Mouse (Mus musculus) heart, postnatal 0 days (tissue): ENCODE results near the gene Cttn. TPM values are rescaled to one million over a fixed set of nuclear protein-coding genes. Genes with fewer than 3 reads are reported as not detected.

Source experiments
- ATAC-seq: fragments of 200-750 bp; cut with Nextera tagmentation; 2 replicates; pipeline ENCODE4 v1.8.0; 2017; ENCODE audit warnings: low read depth, moderate number of reproducible peaks, moderate library complexity; ENCODE audit not compliant: insufficient read depth
- DNase-seq: peaks from one replicate; pipeline ENCODE4 v3.0.0-alpha.2; 2016; ENCODE audit warnings: low spot score
- H3K27ac ChIP-seq: fragments of 300-500 bp; sonication (generic); 2 replicates; pipeline ENCODE4 v1.5.1; 2014; ENCODE audit warnings: low read depth, mild to moderate bottlenecking
- H3K27me3 ChIP-seq: fragments of 300-500 bp; sonication (generic); 2 replicates; pipeline ENCODE4 v1.6.1; 2014; ENCODE audit warnings: low read length, mixed read lengths; ENCODE audit not compliant: control insufficient read depth, insufficient read depth
- H3K36me3 ChIP-seq: fragments of 300-500 bp; sonication (generic); replicated peaks from 2 replicates; pipeline ENCODE4 v1.6.1; 2014; ENCODE audit warnings: low read length, mixed read lengths; ENCODE audit not compliant: control insufficient read depth, insufficient read depth
- H3K4me1 ChIP-seq: fragments of 300-500 bp; sonication (generic); 2 replicates; pipeline ENCODE4 v1.6.1; 2014; ENCODE audit warnings: antibody characterized with exemption; ENCODE audit not compliant: control insufficient read depth, insufficient read depth
- H3K4me2 ChIP-seq: fragments of 300-500 bp; sonication (generic); 2 replicates; pipeline ENCODE4 v1.6.1; 2014; ENCODE audit warnings: low read depth, mild to moderate bottlenecking, low read length, moderate library complexity
- H3K4me3 ChIP-seq: fragments of 300-500 bp; sonication (generic); 2 replicates; pipeline ENCODE4 v1.5.1; 2014; ENCODE audit warnings: low read depth, low read length
- H3K9ac ChIP-seq: fragments of 300-500 bp; sonication (generic); replicated peaks from 2 replicates; pipeline ENCODE4 v1.6.1; 2014; ENCODE audit warnings: low read depth, low read length, mixed read lengths
- H3K9me3 ChIP-seq: fragments of 300-500 bp; sonication (generic); replicated peaks from 2 replicates; pipeline ENCODE4 v1.6.1; 2016; ENCODE audit warnings: low read length; ENCODE audit not compliant: control insufficient read depth
- CTCF ChIP-seq: IDR thresholded peaks from 2 replicates; pipeline ENCODE4 v1.5.1; 2016; ENCODE audit warnings: antibody characterized with exemption, control low read depth, low read depth
- EP300 ChIP-seq: IDR thresholded peaks from 2 replicates; pipeline ENCODE4 v1.6.1; 2016; ENCODE audit warnings: antibody characterized with exemption, low read depth
- WGBS: fragments of 180-500 bp; shearing (Covaris S2); extraction: QIAGEN DNeasy Blood & Tissue Kit; methylation state at CpG from one replicate; pipeline ENCODE4 v1.1.7; 2014; 5-methylcytosine and 5-hydroxymethylcytosine counted together
- polyA plus RNA-seq: library from polyadenylated mRNA; unstranded; fragments of >200 nt; fragmentation: Nextera tagmentation; extraction: Ambion mirVana; gene quantifications from 2 replicates; pipeline ENCODE4 v1.2.1, GENCODE M21; 2015
- total RNA-seq: library from RNA; depleted of rRNA; stranded (reverse); fragments of >200 nt; gene quantifications from 2 replicates; pipeline ENCODE4 v1.2.3, GENCODE M21; 2014; ENCODE audit warnings: low replicate concordance

The Cttn gene
- total and polyA plus RNA-seq, 2 experiments from 2014 or later = 69.0 to 87.3 TPM

DNA sequence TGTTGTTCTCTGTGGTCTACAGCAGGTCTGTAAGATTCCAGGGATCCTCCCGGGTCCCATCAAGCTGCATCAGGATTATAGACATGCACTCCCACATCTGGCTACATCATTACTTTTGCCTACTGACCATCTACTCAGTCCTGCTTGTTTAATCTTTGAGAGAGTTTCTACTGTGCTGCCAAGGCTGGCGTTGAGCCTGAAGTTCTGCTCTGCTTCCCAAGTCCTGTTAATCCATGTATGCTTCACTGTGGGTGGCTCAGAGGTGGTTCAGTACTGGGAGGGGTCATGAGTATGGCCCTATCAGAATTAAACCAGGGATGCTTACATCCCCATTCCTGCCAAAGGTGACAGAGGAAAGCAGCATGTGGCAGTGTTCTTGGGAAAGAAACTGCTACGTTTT lies 4.9 kb upstream of the Cttn start:
- no peak for ATAC-seq
- H3K9ac ChIP-seq = no peak overlapping the region
- H3K4me3 ChIP-seq = no peak overlapping the region
- H3K27ac ChIP-seq = no peak overlapping the region
- WGBS = 87% methylated on average over 3 of the region's 3 CpGs
- DNase-seq = no peak
- H3K36me3 ChIP-seq = peaks cover 41% of the 10 kb centered on the region
- H3K9me3 ChIP-seq = no peaks in the 10 kb centered on the region
- H3K4me1 ChIP-seq = no peaks in the 10 kb centered on the region
- H3K4me2 ChIP-seq = no peak overlapping the region
- no peaks in the 10 kb centered on the region for H3K27me3 ChIP-seq
- TF ChIP-seq EP300 = no peak
- TF ChIP-seq CTCF = no peak

DNA sequence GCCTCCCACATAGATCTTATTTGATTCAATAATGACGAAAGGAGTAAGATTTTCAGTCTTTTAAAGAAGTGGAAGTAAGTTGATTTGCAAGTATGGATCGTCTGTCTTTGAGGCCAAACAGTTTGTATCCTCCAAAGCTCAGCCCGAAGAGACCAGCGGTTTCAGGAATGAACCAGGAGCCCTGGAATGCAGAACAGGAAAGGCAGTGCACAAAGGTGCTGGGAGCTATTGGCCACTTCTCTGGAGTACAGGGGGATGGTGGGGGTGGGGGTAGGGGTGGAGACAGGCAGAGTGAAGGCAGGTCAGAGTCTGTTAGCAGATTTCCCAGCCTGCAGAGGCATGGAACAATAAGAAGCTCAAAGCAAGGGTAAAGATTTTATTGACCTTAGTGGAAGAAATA lies 2.7 kb upstream of the Cttn start:
- peaks cover 11% of the 10 kb centered on the region for H3K4me1 ChIP-seq
- no peak overlapping the region for H3K4me3 ChIP-seq
- H3K27me3 ChIP-seq = no peaks in the 10 kb centered on the region
- ATAC-seq = no peak
- peaks cover 21% of the 10 kb centered on the region for H3K36me3 ChIP-seq
- no peak overlapping the region for H3K27ac ChIP-seq
- no peak for DNase-seq
- WGBS = 39% methylated on average over 4 of the region's 4 CpGs
- H3K9me3 ChIP-seq = no peaks in the 10 kb centered on the region
- no peak overlapping the region for H3K4me2 ChIP-seq
- no peak for TF ChIP-seq CTCF
- TF ChIP-seq EP300 = no peak
- H3K9ac ChIP-seq = no peak overlapping the region

DNA sequence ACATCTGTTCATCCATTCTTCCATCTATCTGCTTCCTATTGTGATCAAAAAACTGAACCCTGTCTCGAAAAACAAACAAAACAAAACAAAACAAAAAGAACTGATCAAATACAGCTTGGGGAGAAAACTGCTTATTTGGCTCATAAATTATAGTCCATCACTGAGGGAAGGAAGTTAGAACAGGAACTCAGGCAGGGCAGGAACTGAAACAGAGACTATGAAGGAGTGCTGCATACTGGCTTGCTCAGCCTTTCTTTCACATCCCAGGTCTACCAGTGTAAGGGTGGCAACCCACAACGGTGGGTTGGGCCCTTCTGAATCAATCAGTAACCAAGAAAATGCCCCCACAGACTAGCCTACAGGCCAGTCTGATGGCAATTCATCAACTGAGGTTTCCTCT lies 294 bp upstream of the Cttn start:
- Histone ChIP-seq H3K4me2 (peak overlapping the region; percentile 86), H3K36me3 (peaks cover 6% of the 10 kb centered on the region; the same call in 1 of the 2 replicates), H3K9me3 (no peaks in the 10 kb centered on the region), H3K9ac (peak overlapping the region; percentile 80), H3K4me3 (peak overlapping the region; percentile 77), H3K4me1 (peaks cover 16% of the 10 kb centered on the region), H3K27ac (peak overlapping the region; percentile 91), H3K27me3 (no peaks in the 10 kb centered on the region)
- 75% methylated on average over 2 of the region's 2 CpGs for WGBS
- no peak for TF ChIP-seq EP300
- TF ChIP-seq CTCF = no peak
- ATAC-seq = no peak
- DNase-seq = no peak

DNA sequence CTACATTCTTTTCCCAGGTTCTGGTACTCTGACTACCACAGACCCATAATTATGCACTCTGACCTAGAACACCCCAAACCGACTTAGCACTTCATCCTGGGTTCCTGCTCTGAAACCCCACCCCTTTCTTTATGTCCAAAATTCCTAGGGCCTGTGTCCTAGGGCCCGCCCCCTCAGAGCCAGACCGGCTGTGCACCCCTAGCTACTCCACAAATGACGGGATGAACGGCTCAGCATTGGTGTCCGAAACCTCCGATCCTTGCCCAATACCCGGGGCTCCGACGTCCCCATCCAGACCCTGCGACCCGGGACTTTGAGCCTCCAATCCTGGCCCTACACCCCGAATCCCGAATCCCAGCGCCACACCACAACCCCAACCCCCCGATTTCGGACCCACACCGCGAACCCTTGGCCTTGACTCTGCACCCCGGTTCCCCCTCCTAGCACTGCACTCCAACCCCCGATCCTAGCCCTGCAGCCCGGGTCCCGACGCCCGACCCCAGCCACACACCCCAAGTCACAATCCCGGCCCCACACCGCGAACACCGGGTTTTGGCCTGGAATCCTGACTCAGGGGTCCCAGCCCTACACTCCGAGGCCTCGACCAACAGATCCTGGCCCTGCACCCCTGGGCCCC lies 783 bp downstream of the Cttn start:
- TF ChIP-seq CTCF (no peak), EP300 (no peak)
- 3% methylated on average over 31 of the region's 31 CpGs for WGBS
- no peak for DNase-seq

DNA sequence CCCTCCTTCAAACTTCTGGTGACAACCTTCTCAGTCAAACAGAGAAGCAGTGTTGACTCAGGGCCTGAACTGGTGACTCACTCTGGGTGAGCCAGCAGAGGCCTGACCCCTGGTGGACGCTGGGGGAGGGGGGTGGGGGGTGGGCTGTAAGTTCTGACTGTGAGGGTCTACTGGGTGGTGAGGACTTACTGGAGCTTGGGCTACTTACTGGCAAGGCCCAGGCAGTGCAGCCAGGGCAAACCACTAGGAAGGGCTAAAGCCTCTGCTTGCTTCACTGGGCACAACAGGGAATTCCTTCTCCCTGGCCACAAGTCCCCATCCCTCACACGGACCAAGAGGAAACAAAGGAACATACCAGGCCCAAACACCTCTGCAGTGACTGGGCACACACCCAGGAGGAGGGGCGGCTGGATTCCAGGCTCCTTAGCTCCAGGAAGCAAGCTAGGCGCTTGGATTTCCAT lies 1.6 kb downstream of the Cttn start:
- peak overlapping the region; percentile 77 for H3K4me3 ChIP-seq
- peak overlapping the region; percentile 91 for H3K27ac ChIP-seq
- H3K9me3 ChIP-seq = no peaks in the 10 kb centered on the region
- TF ChIP-seq EP300 = no peak
- TF ChIP-seq CTCF = peak; percentile 10; the same call in 1 of the 2 replicates
- ATAC-seq = peak; percentile 20
- H3K4me2 ChIP-seq = peak overlapping the region; percentile 86
- H3K27me3 ChIP-seq = no peaks in the 10 kb centered on the region
- peaks cover 16% of the 10 kb centered on the region for H3K36me3 ChIP-seq
- peak overlapping the region; percentile 80; the same call in 1 of the 2 replicates for H3K9ac ChIP-seq
- WGBS = 4% methylated on average over 4 of the region's 4 CpGs
- DNase-seq = peak; percentile 60
- H3K4me1 ChIP-seq = peaks cover 16% of the 10 kb centered on the region

More for the DNA sequence above, 783 bp downstream of the Cttn start:
- H3K9me3 ChIP-seq = no peaks in the 10 kb centered on the region
- peaks cover 16% of the 10 kb centered on the region for H3K4me1 ChIP-seq
- H3K36me3 ChIP-seq = peaks cover 8% of the 10 kb centered on the region
- peak overlapping the region; percentile 86 for H3K4me2 ChIP-seq
- H3K27me3 ChIP-seq = no peaks in the 10 kb centered on the region
- H3K27ac ChIP-seq = peak overlapping the region; percentile 91
- H3K4me3 ChIP-seq = peak overlapping the region; percentile 77
- ATAC-seq = peak; percentile 12; the same call in 1 of the 2 replicates
- peak overlapping the region; percentile 80 for H3K9ac ChIP-seq
